Mouse (Mus musculus) naive thymus-derived CD4-positive, alpha-beta T cell, adult 2 months (primary cell): Measurements from ENCODE around the gene Phyhd1.
A peak's percentile ranks its signal among the peaks of the same experiment; 100 is the strongest.

ENCODE experiments used
- DNase-seq: peaks from one replicate; pipeline ENCODE4 v3.0.0-alpha.2; 2011; ENCODE audit warnings: low read depth

The Phyhd1 gene

GRCm38 (mm10) chr2:30265767-30266253 is at the start of gene Phyhd1:
Phyhd1 (plus strand) TSS chr2:30266203.
- DNase-seq: peak; percentile 5

DNA sequence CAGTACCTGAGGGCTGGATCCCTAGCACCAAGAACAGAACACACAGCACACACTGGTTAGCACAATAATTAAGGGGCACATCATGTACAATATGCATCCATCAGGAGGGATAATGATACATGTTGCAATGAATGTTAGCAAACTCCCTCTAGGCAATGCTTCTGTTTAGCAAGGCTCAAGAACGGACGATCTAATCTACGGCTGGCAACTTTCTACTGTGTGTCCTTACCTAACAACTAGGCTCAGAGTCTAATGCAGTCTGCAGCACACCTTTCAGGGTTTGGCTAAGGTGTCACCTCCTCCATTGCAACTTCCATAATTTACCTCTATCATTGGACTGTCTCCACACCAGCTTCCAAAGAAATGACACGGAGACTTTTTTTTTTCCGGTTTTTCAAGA is 49.7 kb upstream of the Phyhd1 start:
- no peak for DNase-seq

DNA sequence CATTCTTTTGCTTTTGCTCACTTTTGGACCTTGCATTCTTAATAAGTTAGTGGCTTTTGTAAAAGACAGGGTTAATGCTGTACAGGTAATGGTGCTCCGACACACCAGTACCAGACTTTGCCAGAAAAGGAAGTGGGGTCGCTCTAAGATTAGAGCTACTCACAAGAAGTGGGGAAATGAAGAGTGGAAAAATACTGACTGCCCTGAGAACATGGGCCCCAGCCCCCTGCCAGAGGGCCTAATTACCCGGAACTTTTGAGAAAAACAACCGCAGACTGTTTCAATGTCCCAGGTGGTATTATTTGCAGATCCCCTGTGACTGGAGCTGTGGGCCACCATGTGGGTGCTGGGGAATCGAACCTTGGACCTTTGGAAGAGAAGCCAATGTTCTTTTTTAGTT is 30.4 kb upstream of the Phyhd1 start:
- DNase-seq: peak; percentile 39

GRCm38 (mm10) chr2:30236426-30237198 is 29.4 kb upstream of the Phyhd1 start:
- DNase-seq: no peak

DNA sequence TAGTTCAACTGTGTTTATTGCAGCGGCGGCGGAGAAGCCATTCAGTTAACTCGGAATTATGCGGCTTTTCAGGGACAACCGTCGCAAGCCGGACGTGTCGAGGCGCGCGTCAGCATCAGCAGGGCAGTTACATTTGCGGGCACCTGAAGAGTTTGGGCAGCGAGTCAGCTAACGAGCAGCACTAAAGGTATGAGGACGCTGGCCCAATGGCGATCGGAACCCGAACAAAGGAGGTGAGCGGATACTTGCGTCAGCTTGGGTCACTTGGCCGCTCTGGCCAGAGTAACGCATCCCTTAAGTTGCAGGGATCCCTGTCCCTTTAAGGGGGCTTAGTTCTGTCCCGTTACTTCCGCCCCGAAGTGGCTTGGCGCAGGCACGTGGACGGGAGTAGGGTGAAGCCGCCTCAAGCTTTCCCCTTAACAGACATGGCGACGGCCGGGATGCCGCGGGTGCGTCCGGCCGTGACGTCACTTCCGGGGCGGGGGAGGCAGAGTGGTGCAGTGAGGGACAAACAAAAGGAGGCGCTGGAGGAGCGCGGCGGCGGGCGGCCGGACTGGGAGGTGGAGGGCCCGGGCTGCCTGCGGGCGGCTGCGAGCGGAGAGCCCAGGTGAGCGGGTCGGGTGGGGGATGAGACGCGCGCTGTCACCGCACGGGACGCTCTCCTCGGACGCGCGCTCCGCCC is 28.7 kb upstream of the Phyhd1 start, which contains the start of gene Lrrc8a:
Gene Lrrc8a, plus strand, starts transcription at position 517 of the 682 bp plus-strand sequence.
- peak; percentile 98 for DNase-seq

- no peak for DNase-seq
Measured at GRCm38 (mm10) chr2:30237881-30238280, 28.1 kb upstream of the Phyhd1 start.

DNA sequence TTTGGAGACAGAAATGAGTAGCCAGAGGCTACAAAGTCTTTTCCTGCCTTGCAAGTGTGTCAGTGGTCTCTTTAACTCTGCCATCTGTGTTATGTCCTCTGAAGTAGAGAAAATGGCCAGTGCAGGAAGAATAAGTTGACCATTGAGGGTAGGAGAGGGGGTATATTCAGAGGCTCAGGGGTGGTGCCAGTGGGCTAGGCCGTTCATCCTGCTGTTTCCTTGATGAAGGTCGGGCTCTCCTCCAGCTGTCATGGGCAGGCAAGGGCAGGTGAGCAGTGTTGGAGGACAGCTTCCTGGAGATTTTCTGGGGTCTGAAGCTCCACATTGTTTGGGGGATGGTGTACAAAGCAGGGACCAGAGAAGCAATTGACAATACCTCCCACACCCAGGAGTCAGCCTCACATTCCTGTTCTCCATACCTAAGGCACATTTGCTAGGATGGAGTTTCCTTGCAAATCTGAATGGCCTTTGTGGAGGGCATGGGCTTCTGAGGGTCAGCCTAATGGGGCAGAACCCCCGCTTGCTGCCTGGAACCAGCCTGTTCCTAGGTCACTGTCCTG is 27.0 kb upstream of the Phyhd1 start:
- DNase-seq: no peak

GRCm38 (mm10) chr2:30239777-30240176 is 26.2 kb upstream of the Phyhd1 start:
- DNase-seq: peak; percentile 9

DNA sequence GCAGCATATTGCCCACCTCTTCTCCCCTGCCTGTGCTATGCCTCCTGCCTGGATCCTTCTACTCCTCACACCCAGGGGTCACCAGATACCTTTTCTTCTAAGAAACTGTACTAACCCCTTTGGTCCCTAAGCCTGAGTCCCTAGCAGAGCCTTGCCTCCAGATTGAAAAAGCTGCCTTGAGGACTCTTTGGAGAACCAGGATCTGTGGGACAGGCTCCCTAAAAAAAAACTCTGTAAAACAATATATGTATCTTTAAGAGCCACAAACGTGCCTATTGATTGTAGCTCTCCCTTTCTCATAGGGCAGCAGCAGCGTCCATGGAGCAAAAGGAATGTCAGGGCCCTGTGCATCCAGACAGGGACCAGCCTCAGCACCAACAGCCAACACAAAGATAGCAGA is 25.7 kb upstream of the Phyhd1 start, which contains the start of gene Gm28035:
Gene Gm28035, plus strand, starts transcription at position 301 of the 400 bp plus-strand sequence.
- no peak for DNase-seq

- DNase-seq: no peak
Measured at GRCm38 (mm10) chr2:30242509-30242908, 23.5 kb upstream of the Phyhd1 start.

- DNase-seq: no peak
Measured at GRCm38 (mm10) chr2:30243391-30243790, 22.6 kb upstream of the Phyhd1 start.

DNA sequence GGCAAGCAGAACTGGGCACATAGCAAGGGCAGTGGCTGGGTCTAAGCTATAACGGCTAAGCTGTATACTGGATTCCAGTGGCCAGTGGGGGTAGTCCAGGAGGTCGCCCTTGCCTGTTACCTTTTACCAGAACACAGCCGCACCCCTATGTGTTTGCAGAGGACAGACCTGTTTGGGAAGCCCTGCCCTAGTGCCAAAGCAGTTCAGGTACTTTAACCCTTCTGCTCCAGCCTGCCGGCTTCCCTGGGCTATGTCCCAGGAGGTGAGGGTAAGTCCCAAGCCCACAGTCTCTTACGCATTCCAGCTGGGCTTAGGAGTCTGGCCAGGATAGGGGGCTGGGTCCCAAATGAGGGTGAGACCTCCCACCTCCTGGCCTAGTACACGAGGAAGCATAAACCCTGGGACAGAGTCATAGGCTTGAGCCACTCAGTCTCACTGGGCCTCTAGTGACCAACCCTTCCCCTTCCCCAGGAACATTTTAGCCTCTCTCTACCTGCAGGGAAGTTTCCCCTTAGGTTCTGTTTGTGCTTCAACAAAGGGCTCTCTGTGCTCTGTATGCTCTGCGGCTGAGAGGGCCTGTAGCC is 21.3 kb upstream of the Phyhd1 start:
- DNase-seq: no peak

- DNase-seq: no peak
Measured at GRCm38 (mm10) chr2:30247036-30247435, 19.0 kb upstream of the Phyhd1 start.

DNA sequence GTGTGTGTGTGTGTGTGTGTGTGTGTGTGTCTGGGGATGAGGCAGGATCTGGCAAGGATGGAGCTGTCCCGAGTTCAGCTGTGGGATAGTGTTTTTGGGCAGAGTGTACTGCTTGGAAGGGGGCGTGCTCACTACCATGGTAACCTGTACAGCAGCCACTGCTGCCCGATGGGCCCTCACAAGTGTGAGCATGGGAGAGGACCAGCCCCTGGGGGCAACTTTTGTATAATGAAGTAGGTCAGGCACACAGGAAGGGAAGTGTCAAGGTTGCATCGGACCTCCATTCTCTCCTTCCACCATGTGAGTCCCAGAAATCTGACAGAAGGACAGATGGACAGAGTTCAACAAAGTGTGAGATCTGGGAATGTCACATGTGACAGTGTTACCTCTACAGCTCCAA is 18.3 kb upstream of the Phyhd1 start:
- no peak for DNase-seq

GRCm38 (mm10) chr2:30249182-30249581 is 16.8 kb upstream of the Phyhd1 start:
- no peak for DNase-seq

GRCm38 (mm10) chr2:30250166-30251128 is 15.6 kb upstream of the Phyhd1 start:
- no peak for DNase-seq

GRCm38 (mm10) chr2:30251417-30252104 is 14.4 kb upstream of the Phyhd1 start:
- DNase-seq: peak; percentile 88

DNA sequence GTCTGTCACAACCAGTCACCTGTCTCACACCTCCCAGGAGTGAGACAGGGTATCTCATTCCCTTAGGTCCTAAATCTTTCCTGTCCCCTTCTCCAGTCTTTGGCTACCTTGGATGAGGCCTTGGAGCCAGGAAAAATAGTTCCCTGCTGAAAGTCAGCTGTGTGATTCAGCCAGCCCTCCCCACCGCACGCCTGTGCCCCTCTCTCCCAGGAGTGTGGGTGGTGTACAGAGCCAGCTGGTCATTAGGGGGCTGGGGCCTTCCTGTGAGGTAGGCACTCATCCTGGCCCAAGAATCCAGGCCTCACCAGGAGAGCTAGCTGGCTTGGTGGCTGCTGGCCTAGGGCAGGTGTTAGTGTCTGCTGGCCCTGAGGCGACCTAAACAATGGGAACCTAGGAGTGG is 13.5 kb upstream of the Phyhd1 start:
- DNase-seq: no peak

DNA sequence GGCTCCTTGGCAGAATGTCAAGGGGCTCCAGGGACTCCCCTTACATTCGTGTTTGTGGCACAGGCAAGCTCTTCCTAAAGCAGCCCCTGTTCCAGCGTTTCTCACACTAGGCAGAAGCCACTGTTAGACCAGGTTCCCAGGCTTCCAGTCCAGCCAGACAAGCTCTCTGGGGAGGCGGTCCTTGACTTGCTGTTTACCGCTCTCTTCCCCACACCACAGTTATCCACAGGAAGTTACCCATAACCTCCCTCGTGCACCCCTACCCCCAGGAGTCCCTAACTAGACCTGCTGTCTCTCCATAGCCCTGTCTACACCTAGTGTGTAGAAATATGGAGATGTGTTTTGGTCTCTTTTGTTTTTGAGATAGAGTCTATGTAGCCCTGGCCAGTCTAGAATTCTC is 12.2 kb upstream of the Phyhd1 start:
- DNase-seq: peak; percentile 58

- DNase-seq: no peak
Measured at GRCm38 (mm10) chr2:30255631-30256395, 10.2 kb upstream of the Phyhd1 start.
